Mouse (Mus musculus) lung, adult 2 months (tissue): Measurements from ENCODE around the gene N4bp1.

Source experiments
- CTCF ChIP-seq: fragments of 200-500 bp; IDR thresholded peaks from 2 replicates; pipeline ENCODE4 v1.5.1; 2011; ENCODE audit warnings: mild to moderate bottlenecking, low read length, control low read depth; ENCODE audit not compliant: insufficient read depth
- POLR2A ChIP-seq: fragments of 200-500 bp; IDR thresholded peaks from 2 replicates; pipeline ENCODE4 v1.6.1; 2011; ENCODE audit warnings: low read depth, mild to moderate bottlenecking, control low read depth, low read length, borderline replicate concordance; ENCODE audit errors: extremely low read depth

GRCm38 (mm10) chr8:86841556-86842309 lies 43.3 kb downstream of the N4bp1 start:
- TF ChIP-seq CTCF (no peak), POLR2A (no peak)
